Mouse (Mus musculus): ENCODE data around the gene Spesp1.

DNA sequence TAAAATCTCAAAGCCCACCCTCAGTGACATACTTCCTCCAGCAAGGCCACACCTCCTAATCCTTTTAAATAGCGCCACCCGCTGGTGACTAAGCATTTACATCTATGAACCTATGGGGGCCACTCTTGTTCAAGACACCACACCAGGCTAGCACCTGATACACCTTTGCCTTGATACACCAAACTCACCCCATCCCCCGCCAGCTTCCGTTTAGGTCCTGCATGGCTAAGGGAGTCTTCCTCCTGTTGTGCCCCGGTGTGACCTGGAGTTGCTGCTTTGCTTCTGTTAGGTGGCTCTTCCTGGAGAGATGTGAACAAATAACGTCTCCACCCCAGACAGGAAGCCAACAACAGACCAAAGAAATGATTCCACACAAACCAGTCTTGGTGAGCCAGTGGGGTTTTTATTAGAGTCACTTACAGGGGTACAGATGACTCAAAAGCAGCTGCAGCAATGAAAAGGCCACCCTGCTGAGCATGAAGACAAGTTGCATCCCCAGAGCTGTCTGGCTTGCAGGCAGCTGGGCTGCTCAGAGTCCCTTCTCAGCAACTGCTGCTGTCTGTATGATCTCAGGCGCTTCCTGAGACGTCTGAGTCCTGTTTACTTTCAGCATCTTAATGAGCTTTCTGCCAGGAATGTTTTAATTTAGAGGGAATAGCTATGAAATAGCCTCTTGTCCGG, 26.0 kb downstream of the Spesp1 start:
- TF ChIP-seq TCF3 (IDR thresholded peaks at IDR 0.05; ENCODE audit: insufficient read length, low read depth) (no peak), POLR2A (IDR thresholded peaks at IDR 0.05; ENCODE audit: insufficient read length, low read depth) (no peak), USF1 (IDR thresholded peaks at IDR 0.05; ENCODE audit: low read depth) (no peak)

Data from myocyte (in vitro differentiated cells).